8 mouse cellular contexts compared by ENCODE assay signal in the genomic region with DNA sequence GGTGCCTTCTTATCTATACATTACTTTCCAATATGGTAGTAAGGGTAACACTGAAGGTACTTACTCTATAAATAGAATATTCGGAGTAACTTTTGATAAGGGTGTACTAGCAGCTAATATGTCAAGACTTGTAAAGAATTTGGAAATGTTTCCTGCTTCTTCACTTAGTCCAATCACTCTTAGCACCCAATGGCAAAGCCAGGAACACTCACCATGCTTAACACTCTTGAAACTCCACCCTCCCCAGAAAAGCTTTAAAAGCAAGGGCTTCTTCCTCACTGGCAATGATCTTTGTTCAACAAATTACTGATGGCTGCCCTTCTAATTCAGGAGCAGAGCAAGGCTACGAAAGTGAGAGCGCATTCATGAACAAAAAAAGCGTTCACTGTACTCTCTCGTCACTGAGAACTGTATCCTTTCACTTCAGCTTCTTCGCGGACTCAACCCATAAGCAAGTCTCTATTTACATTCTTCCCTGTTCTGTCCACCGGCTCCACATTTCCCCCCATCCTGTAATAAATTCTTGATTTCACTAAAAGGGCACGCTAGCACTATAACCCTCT. TPM values are rescaled to one million over a fixed set of nuclear protein-coding genes. Genes with fewer than 3 reads are reported as not detected.
DNase-seq lines count a peak whose midpoint lies in the region; ATAC-seq and TF ChIP-seq lines count a peak whose summit lies in the region.

No protein-coding gene starts in this region.

- H3K27me3 ChIP-seq in neural tube, embryonic 11.5 days (ENCODE audit: control insufficient read depth, insufficient read depth, low read length) = no peaks in the 10 kb centered on the region
- H3K27me3 ChIP-seq in embryonic facial prominence, embryonic 12.5 days = no peaks in the 10 kb centered on the region
- H3K27me3 ChIP-seq in hindbrain, postnatal 0 days (ENCODE audit: insufficient read depth, low read length) = no peaks in the 10 kb centered on the region
- H3K27me3 ChIP-seq in midbrain, embryonic 12.5 days = no peaks in the 10 kb centered on the region

- intact Hi-C loops in left cerebral cortex, postnatal 36 days (cut with DNase I) = loop anchor here (2.0 kb wide), 2 partner anchors 75 to 395 kb away; a partner anchor contains a TSS

- DNase-seq in neural tube, embryonic 11.5 days (ENCODE audit: low spot score) = no peak
- DNase-seq in neural tube, embryonic 10.5 days (ENCODE audit: extremely low spot score, low spot score) = no peak
- DNase-seq in hindbrain, postnatal 0 days (ENCODE audit: low spot score) = peak; percentile 2
- no peak for DNase-seq in left cerebral cortex, postnatal 36 days (ENCODE audit: low spot score in 2 of 2)
- DNase-seq in layer of hippocampus, adult 9-10 months (ENCODE audit: low spot score) = no peak
- DNase-seq in right cerebral cortex, adult 2 months (ENCODE audit: low spot score in 2 of 2) = no peak

- no peaks in the 10 kb centered on the region for H3K36me3 ChIP-seq in neural tube, embryonic 11.5 days (ENCODE audit: control insufficient read depth, insufficient read depth, low read length)
- H3K36me3 ChIP-seq in embryonic facial prominence, embryonic 12.5 days = no peaks in the 10 kb centered on the region
- H3K36me3 ChIP-seq in hindbrain, postnatal 0 days (ENCODE audit: insufficient read depth, low read length) = no peaks in the 10 kb centered on the region
- no peaks in the 10 kb centered on the region for H3K36me3 ChIP-seq in midbrain, embryonic 12.5 days

- WGBS in neural tube, embryonic 11.5 days = 12% methylated on average over 9 of the region's 9 CpGs
- WGBS in embryonic facial prominence, embryonic 12.5 days = 12% methylated on average over 9 of the region's 9 CpGs
- WGBS in hindbrain, postnatal 0 days = 11% methylated on average over 9 of the region's 9 CpGs
- WGBS in midbrain, embryonic 12.5 days = 12% methylated on average over 9 of the region's 9 CpGs

- H3K9me3 ChIP-seq in neural tube, embryonic 11.5 days (ENCODE audit: control insufficient read depth, low read length) = no peaks in the 10 kb centered on the region
- H3K9me3 ChIP-seq in embryonic facial prominence, embryonic 12.5 days = no peaks in the 10 kb centered on the region
- H3K9me3 ChIP-seq in hindbrain, postnatal 0 days (ENCODE audit: low read length) = no peaks in the 10 kb centered on the region
- H3K9me3 ChIP-seq in midbrain, embryonic 12.5 days = no peaks in the 10 kb centered on the region

- peak overlapping the region; percentile 98 for H3K4me3 ChIP-seq in neural tube, embryonic 11.5 days (ENCODE audit: low read depth, low read length)
- H3K4me3 ChIP-seq in embryonic facial prominence, embryonic 12.5 days = peak overlapping the region; percentile 97
- peak overlapping the region; percentile 99 for H3K4me3 ChIP-seq in hindbrain, postnatal 0 days (ENCODE audit: low read length)
- peak overlapping the region; percentile 88 for H3K4me3 ChIP-seq in midbrain, embryonic 12.5 days

- TF ChIP-seq CTCF in hindbrain, postnatal 0 days (IDR thresholded peaks at IDR 0.05; ENCODE audit: low read depth) = no peak

- peak overlapping the region; percentile 72 for H3K4me2 ChIP-seq in neural tube, embryonic 11.5 days (ENCODE audit: low read depth)
- H3K4me2 ChIP-seq in embryonic facial prominence, embryonic 12.5 days (replicated peaks) = peak overlapping the region; percentile 77
- H3K4me2 ChIP-seq in hindbrain, postnatal 0 days (ENCODE audit: low read depth, low read length) = peak overlapping the region; percentile 72
- H3K4me2 ChIP-seq in midbrain, embryonic 12.5 days (replicated peaks) = peak overlapping the region; percentile 72

- ATAC-seq in neural tube, embryonic 11.5 days (ENCODE audit: insufficient read depth, low FRiP score, low TSS enrichment) = no peak
- no peak for ATAC-seq in embryonic facial prominence, embryonic 12.5 days (ENCODE audit: insufficient number of reproducible peaks, insufficient read depth, low FRiP score, low TSS enrichment)
- no peak for ATAC-seq in hindbrain, postnatal 0 days
- ATAC-seq in midbrain, embryonic 12.5 days (ENCODE audit: low FRiP score, low read depth) = no peak

- H3K9ac ChIP-seq in neural tube, embryonic 11.5 days (ENCODE audit: low read length) = peak overlapping the region; percentile 91
- H3K9ac ChIP-seq in embryonic facial prominence, embryonic 12.5 days = peak overlapping the region; percentile 87
- H3K9ac ChIP-seq in hindbrain, postnatal 0 days (replicated peaks; ENCODE audit: low read length) = peak overlapping the region; percentile 96
- peak overlapping the region; percentile 90 for H3K9ac ChIP-seq in midbrain, embryonic 12.5 days (replicated peaks)

- H3K27ac ChIP-seq in neural tube, embryonic 11.5 days (ENCODE audit: low read depth, low read length) = peak overlapping the region; percentile 84; the same call in 1 of the 2 replicates
- H3K27ac ChIP-seq in embryonic facial prominence, embryonic 12.5 days = peak overlapping the region; percentile 88
- H3K27ac ChIP-seq in hindbrain, postnatal 0 days = peak overlapping the region; percentile 97
- H3K27ac ChIP-seq in midbrain, embryonic 12.5 days (replicated peaks) = peak overlapping the region; percentile 90

- 0 out of 2 replicates have a peak, but pooled peaks cover 2% of the 10 kb centered on the region for H3K4me1 ChIP-seq in neural tube, embryonic 11.5 days (ENCODE audit: control insufficient read depth, insufficient read depth, low read length)
- peaks cover 6% of the 10 kb centered on the region; the same call in 1 of the 2 replicates for H3K4me1 ChIP-seq in embryonic facial prominence, embryonic 12.5 days
- H3K4me1 ChIP-seq in hindbrain, postnatal 0 days (ENCODE audit: insufficient read depth, low read length) = no peaks in the 10 kb centered on the region
- H3K4me1 ChIP-seq in midbrain, embryonic 12.5 days = peaks cover 6% of the 10 kb centered on the region

RNA-seq across cellular contexts. Expression of a gene that starts 1.4 kb away (rescaled TPM):
- polyA plus RNA-seq in neural tube, embryonic 11.5 days (2014; fragmentation: Nextera tagmentation; extraction: Ambion mirVana) = 292 and 312 TPM in 2 replicates
- polyA plus RNA-seq in embryonic facial prominence, embryonic 12.5 days (2016; fragmentation: Nextera tagmentation; extraction: Ambion mirVana) = 279 and 283 TPM in 2 replicates
- 153 and 158 TPM in 2 replicates for total RNA-seq in hindbrain, postnatal 0 days (2014; rRNA removed)
- 465 and 469 TPM in 2 replicates for polyA plus RNA-seq in hindbrain, postnatal 0 days (2015; fragmentation: Nextera tagmentation; extraction: Ambion mirVana)
- polyA plus RNA-seq in midbrain, embryonic 12.5 days (2016; fragmentation: Nextera tagmentation; extraction: Ambion mirVana) = 304 and 308 TPM in 2 replicates
- 100 to 1,000 TPM; 216 to 234 TPM for total RNA-seq in left cerebral cortex, postnatal 36 days (2021)
